Mouse (Mus musculus): ENCODE data around the gene Tagln. TPM values are rescaled to one million over a fixed set of nuclear protein-coding genes. Genes with fewer than 3 reads are reported as not detected.
A peak's percentile ranks its signal among the peaks of the same experiment; 100 is the strongest.

Gene Tagln
- total and polyA plus RNA-seq, 2 experiments from 2014 or later: 3.5 to 7.7 TPM

- Histone ChIP-seq H3K4me1 (ENCODE audit: insufficient read depth) (peaks cover 9% of the 10 kb centered on the region; the same call in 1 of the 2 replicates), H3K9ac (peak within 1 kb of the TSS; percentile 97), H3K36me3 (ENCODE audit: insufficient read depth) (peaks cover 33% of the 10 kb centered on the region), H3K4me3 (ENCODE audit: low read depth, low read length) (peak within 1 kb of the TSS; percentile 99), H3K9me3 (ENCODE audit: low read length) (no peaks in the 10 kb centered on the region), H3K4me2 (ENCODE audit: low read depth) (peak within 1 kb of the TSS; percentile 82), H3K27ac (ENCODE audit: low read depth, low read length) (peak within 1 kb of the TSS; percentile 95), H3K27me3 (ENCODE audit: insufficient read depth, low read length) (no peaks in the 10 kb centered on the region)
- ATAC-seq: peak; percentile 94
- DNase-seq: peak; percentile 92
- peak; percentile 86 for TF ChIP-seq CTCF (IDR thresholded peaks at IDR 0.05; ENCODE audit: low read depth)
- under 1% methylated on average over 72 of the region's 80 CpGs for WGBS
These were observed 29.3 kb downstream of the Tagln start, which contains the start of the genes Pcsk7 and Rnf214 for GRCm38 (mm10) chr9:45906355-45907077. Gene Pcsk7 (plus strand): TSS chr9:45906497. Gene Rnf214 (minus strand): TSS chr9:45906911.

GRCm38 (mm10) chr9:45905811-45906237 lies 30.0 kb downstream of the Tagln start:
- Histone ChIP-seq H3K9ac (peak overlapping the region; percentile 97), H3K9me3 (ENCODE audit: low read length) (no peaks in the 10 kb centered on the region), H3K4me1 (ENCODE audit: insufficient read depth) (peaks cover 9% of the 10 kb centered on the region; the same call in 1 of the 2 replicates), H3K36me3 (ENCODE audit: insufficient read depth) (peaks cover 27% of the 10 kb centered on the region), H3K4me2 (ENCODE audit: low read depth) (peak overlapping the region; percentile 82), H3K4me3 (ENCODE audit: low read depth, low read length) (peak overlapping the region; percentile 99), H3K27me3 (ENCODE audit: insufficient read depth, low read length) (no peaks in the 10 kb centered on the region), H3K27ac (ENCODE audit: low read depth, low read length) (peak overlapping the region; percentile 95)
- TF ChIP-seq CTCF (IDR thresholded peaks at IDR 0.05; ENCODE audit: low read depth): no peak
- DNase-seq (peak; percentile 18), ATAC-seq (peak; percentile 25)
- WGBS: 0% methylated on average over 22 of the region's 27 CpGs

GRCm38 (mm10) chr9:45905196-45905595 lies 30.7 kb downstream of the Tagln start:
- H3K27ac ChIP-seq (ENCODE audit: low read depth, low read length): peak overlapping the region; percentile 95

GRCm38 (mm10) chr9:45893681-45894080 lies 42.2 kb downstream of the Tagln start:
- TF ChIP-seq CTCF (IDR thresholded peaks at IDR 0.05; ENCODE audit: low read depth): no peak

More at GRCm38 (mm10) chr9:45905196-45905595, 30.7 kb downstream of the Tagln start:
- Histone ChIP-seq H3K4me1 (ENCODE audit: insufficient read depth) (peaks cover 9% of the 10 kb centered on the region; the same call in 1 of the 2 replicates), H3K9me3 (ENCODE audit: low read length) (no peaks in the 10 kb centered on the region), H3K36me3 (ENCODE audit: insufficient read depth) (peaks cover 21% of the 10 kb centered on the region), H3K9ac (peak overlapping the region; percentile 97; the same call in 1 of the 2 replicates), H3K27me3 (ENCODE audit: insufficient read depth, low read length) (no peaks in the 10 kb centered on the region), H3K4me2 (ENCODE audit: low read depth) (peak overlapping the region; percentile 82), H3K4me3 (ENCODE audit: low read depth, low read length) (peak overlapping the region; percentile 99)
- no peak for TF ChIP-seq CTCF (IDR thresholded peaks at IDR 0.05; ENCODE audit: low read depth)
- ATAC-seq: no peak
- WGBS: 54% methylated on average over 4 of the region's 4 CpGs
- DNase-seq: no peak

More at GRCm38 (mm10) chr9:45893681-45894080, 42.2 kb downstream of the Tagln start:
- Histone ChIP-seq H3K9ac (no peak overlapping the region), H3K4me2 (ENCODE audit: low read depth) (no peak overlapping the region), H3K27me3 (ENCODE audit: insufficient read depth, low read length) (no peaks in the 10 kb centered on the region), H3K4me3 (ENCODE audit: low read depth, low read length) (no peak overlapping the region), H3K36me3 (ENCODE audit: insufficient read depth) (peaks cover 76% of the 10 kb centered on the region), H3K9me3 (ENCODE audit: low read length) (no peaks in the 10 kb centered on the region), H3K4me1 (ENCODE audit: insufficient read depth) (no peaks in the 10 kb centered on the region), H3K27ac (ENCODE audit: low read depth, low read length) (no peak overlapping the region)
- DNase-seq (no peak), ATAC-seq (no peak)

Small RNA genes within 50 kb of the gene (microRNA-seq; reads per million reads assigned to microRNA genes)
- 0 to 0.24 reads per million in 2 experiments for gene Mir7087

Other genes starting within 250 kb of the Tagln start
- 16.3 and 22.0 TPM in 2 replicates for gene Cep164, start 107.4 kb downstream of the Tagln start, total RNA-seq (2014; rRNA removed)
- gene Cep164, start 107.4 kb downstream of the Tagln start, polyA plus RNA-seq (2015; fragmentation: Nextera tagmentation; extraction: Ambion mirVana): 7.3 and 10.4 TPM in 2 replicates
- gene Bace1, start 97.5 kb downstream of the Tagln start, total RNA-seq (2014; rRNA removed): 40.9 and 48.5 TPM in 2 replicates
- 25.1 and 39.1 TPM in 2 replicates for gene Bace1, start 97.5 kb downstream of the Tagln start, polyA plus RNA-seq (2015; fragmentation: Nextera tagmentation; extraction: Ambion mirVana)
- gene Pcsk7, start 29.6 kb downstream of the Tagln start, total RNA-seq (2014; rRNA removed): 32.5 and 33.8 TPM in 2 replicates
- gene Pcsk7, start 29.6 kb downstream of the Tagln start, polyA plus RNA-seq (2015; fragmentation: Nextera tagmentation; extraction: Ambion mirVana): 13.7 and 16.1 TPM in 2 replicates
- 52.2 and 62.9 TPM in 2 replicates for gene Rnf214, start 29.1 kb downstream of the Tagln start, total RNA-seq (2014; rRNA removed)
- 53.8 and 73.5 TPM in 2 replicates for gene Rnf214, start 29.1 kb downstream of the Tagln start, polyA plus RNA-seq (2015; fragmentation: Nextera tagmentation; extraction: Ambion mirVana)
- 65.6 and 77.5 TPM in 2 replicates for gene Sidt2, start 19.2 kb upstream of the Tagln start, total RNA-seq (2014; rRNA removed)
- gene Sidt2, start 19.2 kb upstream of the Tagln start, polyA plus RNA-seq (2015; fragmentation: Nextera tagmentation; extraction: Ambion mirVana): 33.5 and 46.5 TPM in 2 replicates
- 318 and 354 TPM in 2 replicates for gene Pafah1b2, start 76.6 kb upstream of the Tagln start, total RNA-seq (2014; rRNA removed)
- gene Pafah1b2, start 76.6 kb upstream of the Tagln start, polyA plus RNA-seq (2015; fragmentation: Nextera tagmentation; extraction: Ambion mirVana): 222 and 258 TPM in 2 replicates
- 24.2 and 27.9 TPM in 2 replicates for gene Sik3, start 76.8 kb upstream of the Tagln start, total RNA-seq (2014; rRNA removed)
- gene Sik3, start 76.8 kb upstream of the Tagln start, polyA plus RNA-seq (2015; fragmentation: Nextera tagmentation; extraction: Ambion mirVana): 8.4 and 9.3 TPM in 2 replicates

All from forebrain, postnatal 0 days (tissue).